Mouse (Mus musculus) right cerebral cortex, postnatal 25 days (tissue): ENCODE results near the gene Lrrc59.

ENCODE experiments used
- DNase-seq: peaks from one replicate; pipeline ENCODE4 v3.0.0; 2022

Gene Lrrc59

GRCm38 (mm10) chr11:94629199-94629883, at the start of gene Lrrc59:
Lrrc59 (plus strand) TSS chr11:94629767.
- DNase-seq = peak; percentile 95

DNA sequence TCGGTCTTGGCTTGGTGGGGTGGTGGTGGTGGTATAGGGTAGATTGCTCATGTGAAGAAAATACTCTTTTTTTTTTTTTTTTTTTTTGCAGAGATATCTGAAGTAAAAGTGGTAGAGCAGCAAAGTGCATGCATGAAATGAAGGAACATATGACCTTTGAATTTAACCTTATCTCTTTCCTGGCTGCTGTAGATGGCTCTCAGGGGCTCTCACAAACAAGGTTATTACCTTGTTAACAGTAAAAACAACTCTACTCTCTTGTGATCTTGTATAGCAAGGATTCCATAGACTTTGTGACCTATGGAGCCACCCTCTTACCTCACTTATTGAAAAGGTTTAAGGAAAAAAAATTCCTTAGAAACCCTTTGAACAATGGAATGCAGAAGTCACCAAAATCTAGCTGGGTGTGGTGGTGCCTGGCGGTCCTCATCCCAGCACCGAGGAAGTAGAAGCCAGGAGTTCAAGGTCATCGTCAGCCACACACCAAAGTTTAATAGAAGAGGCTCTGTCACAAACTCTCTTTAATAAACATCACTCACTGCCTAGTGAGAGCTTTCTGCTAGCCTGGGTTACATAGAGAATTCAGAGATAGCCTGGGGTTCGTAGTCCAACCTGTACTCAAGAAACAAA, 49.3 kb upstream of the Lrrc59 start:
- DNase-seq = no peak

DNA sequence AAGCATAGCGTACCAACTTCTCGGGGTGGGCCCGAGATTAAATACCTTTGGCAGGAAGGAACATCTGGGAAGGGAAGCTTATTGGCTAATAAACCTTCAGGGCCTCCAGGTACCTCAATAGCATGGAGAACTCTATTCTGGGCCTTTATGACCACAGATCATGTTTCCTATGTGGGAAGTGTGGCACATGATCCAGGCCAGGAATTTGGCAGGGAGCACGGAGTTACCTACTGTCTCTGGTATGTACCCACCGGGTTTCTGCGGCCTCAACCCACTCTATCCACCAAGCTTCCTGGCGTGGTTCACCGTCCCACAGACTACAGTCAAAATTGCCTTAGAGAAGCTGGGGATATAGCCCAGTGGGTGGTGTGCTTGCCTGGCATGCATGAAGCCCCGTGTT, 44.5 kb upstream of the Lrrc59 start:
- DNase-seq = no peak

- no peak for DNase-seq
Measured at GRCm38 (mm10) chr11:94587511-94587910, 42.1 kb upstream of the Lrrc59 start.

- DNase-seq = no peak
Measured at GRCm38 (mm10) chr11:94596311-94596852, 33.2 kb upstream of the Lrrc59 start.

DNA sequence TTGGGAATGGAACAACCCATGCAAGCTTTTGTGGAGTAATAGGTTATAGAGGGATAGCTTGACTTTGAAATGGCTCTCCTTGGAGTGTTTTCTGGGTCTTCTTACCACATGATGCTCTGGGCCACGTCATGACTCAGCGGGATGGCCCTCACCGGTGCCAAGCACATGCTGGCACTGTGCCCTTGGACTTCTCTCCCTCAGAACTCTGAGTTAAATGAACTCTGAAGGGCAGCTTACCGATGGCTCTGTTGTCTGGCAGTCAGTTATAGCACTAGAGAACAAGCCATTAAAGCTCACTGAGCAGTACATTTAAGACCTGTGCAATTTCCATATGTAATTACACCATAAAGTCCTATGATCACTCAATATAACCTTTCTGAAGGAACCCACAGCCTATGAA, 32.2 kb upstream of the Lrrc59 start:
- no peak for DNase-seq

GRCm38 (mm10) chr11:94598437-94599120, 31.0 kb upstream of the Lrrc59 start:
- DNase-seq = no peak

- DNase-seq = no peak
Measured at GRCm38 (mm10) chr11:94600447-94600846, 29.1 kb upstream of the Lrrc59 start.

- peak; percentile 24 for DNase-seq
Measured at GRCm38 (mm10) chr11:94601321-94602281, 28.0 kb upstream of the Lrrc59 start, which contains the start of gene Acsf2. Acsf2 (minus strand) TSS chr11:94601871.

DNA sequence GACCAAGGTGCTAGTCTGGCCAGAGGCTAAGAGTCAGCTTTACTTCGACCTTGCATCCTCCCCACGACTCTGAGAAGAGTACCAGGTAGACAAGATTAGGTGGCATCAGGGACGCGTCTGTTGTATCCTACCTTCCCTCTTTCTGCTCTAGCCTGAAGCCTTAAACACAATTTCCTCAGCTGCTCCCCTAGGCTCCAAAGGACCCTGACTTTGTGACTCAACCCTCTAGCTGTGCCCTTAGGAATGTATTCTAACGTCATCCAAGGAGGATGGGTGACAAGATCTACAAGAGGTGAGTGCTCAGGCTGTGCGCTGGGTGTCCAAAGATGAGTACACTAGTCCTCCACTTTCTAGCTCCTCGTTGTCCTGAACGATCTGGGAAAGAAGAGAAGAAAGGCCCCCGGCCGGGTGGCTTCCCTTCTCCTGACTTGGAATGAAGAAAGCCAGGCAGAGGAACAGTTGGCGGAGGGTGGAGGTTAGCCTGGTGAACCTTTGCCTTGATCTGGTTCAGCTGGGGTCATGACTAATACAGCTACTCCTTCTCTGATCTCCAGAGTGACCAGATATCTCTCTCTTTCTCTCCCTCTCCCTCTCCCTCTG, 27.1 kb upstream of the Lrrc59 start:
- DNase-seq = no peak

DNA sequence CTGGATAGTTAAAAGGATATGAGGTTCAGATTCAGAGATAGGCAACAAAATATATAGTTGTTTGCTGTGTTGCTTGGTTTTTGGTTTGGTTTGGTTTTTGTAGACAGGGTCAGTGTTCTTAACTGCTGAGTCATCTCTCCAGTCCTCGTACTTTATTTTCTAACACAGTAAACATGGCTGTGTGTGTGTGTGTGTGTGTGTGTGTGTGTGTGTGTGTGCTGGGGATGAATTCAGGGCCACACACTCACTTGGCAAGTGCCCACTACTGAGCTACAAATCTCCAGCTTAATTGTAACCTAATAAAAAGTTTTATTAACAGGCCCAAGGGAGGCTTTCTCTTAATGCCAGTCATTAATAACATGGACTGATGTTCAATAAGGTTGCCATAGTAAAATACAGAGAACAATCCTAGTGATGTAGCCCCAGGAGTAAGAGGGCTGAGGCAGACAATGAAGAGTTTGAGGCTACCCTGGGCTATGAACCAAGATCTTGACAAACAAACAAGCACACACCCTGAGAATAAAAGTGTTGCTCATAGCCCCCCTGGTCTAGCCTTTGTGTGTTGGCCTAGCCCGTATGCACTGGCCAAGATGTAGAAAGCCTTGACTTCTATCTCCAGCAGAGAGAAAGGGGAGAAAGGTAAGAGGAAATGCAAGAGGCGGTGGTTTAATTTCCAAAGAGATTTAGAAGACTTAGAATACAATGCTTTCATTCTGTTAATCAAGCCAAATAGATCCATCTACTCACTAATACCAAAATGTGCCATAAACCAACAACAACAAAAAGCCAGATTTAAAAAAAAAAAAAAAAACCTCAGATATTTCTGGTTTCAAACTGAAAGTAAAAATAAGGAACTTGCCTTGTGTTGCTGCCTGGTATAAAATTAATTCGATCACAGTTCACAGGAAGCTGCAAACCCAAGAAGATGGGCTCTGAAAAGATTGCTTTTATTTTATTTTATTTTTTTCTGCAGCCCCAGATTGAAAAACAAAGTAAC, 18.5 kb upstream of the Lrrc59 start:
- no peak for DNase-seq

DNA sequence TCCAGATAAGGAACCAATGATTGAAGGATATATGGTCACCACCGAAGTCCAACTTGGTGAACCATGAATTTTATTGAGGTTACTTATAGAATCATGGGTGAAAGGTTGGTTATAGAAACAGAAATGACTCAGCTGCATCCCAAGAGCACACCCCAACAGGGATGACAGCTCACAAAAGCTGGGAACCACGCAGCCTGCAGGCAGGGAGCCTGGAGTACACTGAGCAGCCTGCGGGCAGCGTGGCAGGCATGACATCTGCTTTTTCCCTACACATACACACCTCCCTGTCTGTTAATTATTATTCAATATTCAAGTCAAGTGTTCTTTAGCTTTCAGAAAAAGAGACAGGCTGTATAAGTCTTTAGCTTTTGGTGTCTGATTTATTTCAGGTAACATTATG, 15.0 kb upstream of the Lrrc59 start:
- no peak for DNase-seq

DNA sequence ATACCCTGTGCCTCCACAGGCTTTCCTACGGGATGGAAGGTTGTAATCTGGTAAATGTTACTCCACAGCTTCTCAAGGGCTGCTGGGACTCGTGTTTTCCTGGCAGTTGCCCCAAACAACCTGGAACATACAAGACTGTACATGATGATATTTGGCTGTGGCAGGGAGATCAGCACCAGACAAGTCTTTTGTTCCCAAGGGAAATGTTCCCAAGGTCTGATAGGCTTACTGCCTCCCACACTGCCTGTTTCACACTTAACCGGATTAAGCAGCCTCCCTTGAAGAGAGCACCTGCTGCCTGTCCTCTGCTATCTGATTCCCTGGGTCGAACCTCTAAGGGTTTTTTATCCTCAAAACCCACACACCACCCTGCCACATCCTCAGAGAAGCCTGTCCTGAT, 14.1 kb upstream of the Lrrc59 start:
- DNase-seq = no peak

DNA sequence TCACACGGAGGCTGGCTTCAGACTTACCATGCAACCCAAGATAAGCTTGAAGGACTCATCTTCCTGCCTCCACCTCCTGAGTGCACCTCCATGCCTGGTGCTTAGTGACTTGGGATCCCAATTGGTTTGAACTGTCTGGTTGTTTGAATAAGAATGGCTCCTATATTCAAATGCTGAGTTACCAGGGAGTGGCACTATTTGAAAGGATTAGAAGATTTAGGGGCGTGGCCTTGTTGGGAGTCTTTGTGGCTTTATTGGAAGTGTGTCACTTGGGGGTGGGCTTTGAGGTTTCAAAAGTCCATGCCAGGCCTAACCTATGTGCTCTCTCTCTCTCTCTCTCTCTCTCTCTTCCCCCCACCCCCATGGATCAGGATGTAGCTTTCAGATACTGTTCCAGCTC, 11.9 kb upstream of the Lrrc59 start:
- no peak for DNase-seq

DNA sequence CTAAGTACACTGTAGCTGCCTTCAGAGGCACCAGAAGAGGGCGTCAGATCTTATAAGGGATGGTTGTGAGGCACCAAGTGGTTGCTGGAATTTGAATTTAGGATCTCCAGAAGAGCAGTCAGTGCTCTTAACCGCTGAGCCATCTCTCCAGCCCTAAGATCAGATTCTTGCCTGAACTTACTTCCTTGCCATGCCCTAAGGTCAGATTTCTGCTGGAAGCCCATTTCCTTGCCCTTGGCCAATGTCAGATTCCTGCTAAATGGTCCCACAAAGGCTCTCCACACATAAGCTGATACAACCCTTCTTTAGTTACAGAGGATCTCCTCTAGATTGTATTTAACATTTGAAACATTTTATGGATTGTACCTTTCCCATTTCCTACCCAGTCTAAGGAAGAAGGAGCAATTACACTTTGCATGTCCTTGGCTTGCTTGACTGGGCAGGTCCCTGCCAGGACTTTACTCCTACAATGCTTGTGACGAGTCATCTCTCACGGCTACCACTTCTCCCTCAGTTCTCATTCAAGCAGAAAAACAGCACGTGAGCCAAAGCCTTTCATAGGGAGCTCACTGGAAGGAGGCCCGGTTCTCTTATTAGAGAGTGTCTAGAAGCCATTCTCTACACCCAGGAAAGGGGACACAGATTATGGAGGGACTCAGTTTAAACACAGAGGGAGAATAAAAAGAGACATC, 8.7 kb upstream of the Lrrc59 start:
- DNase-seq = no peak

GRCm38 (mm10) chr11:94621458-94621852, 8.1 kb upstream of the Lrrc59 start:
- no peak for DNase-seq

GRCm38 (mm10) chr11:94622162-94622561, 7.4 kb upstream of the Lrrc59 start:
- DNase-seq = no peak

GRCm38 (mm10) chr11:94629884-94630198, 274 bp downstream of the Lrrc59 start:
- DNase-seq = no peak

DNA sequence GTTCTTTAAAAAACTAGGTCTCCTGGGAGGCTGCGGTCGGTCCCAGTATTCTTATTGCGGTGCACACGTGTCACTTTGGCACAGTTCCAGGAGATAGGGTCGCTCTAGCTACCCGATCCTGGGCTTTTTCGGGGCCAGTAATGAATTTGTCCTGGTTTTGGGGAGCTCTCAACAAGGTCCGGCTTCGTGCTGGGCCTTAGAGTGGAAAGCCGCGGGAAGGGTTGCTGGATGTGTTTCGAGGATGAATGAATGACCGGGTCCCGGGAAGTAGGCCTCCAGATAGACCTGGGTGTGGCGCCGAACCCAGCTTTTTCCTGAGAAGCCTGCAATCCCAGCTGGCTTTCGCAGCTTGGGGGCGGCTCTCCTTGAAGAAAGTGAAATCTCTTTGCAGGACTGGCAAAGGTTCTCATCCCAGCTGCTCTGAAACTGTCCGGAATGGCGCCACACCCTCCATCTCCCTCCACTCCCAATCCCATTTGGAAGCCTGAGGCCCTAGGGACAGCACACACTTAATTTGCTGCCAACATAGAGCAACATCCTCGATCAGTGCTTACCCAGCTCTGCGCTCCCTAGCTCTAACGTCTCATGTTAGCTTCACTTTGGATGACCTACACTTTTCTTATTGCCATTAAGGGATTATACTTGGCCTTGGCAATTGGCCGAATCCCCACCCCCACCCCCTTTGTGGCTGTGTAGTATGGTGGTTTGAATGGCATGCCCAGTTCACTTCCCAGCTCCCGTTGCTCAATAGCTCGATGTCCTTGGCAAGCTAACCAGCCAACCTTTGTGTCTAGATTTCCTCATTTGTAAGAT, 838 bp downstream of the Lrrc59 start:
- DNase-seq = peak; percentile 23

DNA sequence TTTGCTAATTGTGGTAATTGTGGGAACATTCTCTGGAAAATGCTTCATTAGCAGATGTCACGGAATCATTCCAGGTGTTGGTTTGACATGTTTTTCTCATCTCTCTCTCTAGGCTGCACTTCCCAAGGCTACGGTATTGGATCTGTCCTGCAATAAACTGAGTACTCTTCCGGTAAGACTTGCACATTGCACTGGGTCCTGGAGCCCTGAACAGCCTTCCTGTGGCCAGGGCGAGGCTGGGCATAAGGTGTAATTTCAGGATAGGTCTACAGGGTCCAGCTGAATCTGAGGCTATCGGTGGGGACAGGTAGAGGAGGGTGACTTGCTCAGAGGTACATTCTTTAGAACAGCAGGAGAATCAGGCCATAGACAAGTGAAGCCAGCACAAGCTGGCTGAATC, 2.4 kb downstream of the Lrrc59 start:
- no peak for DNase-seq
